Mouse (Mus musculus) CH12.LX (cell line): ENCODE results near the gene Ghrhr. TPM values are rescaled to one million over a fixed set of nuclear protein-coding genes. Genes with fewer than 3 reads are reported as not detected.

ENCODE experiments used
- DNase-seq: peaks from one replicate; pipeline ENCODE4 v3.0.0-alpha.2; 2013; ENCODE audit errors: extremely low read depth
- H3K27ac ChIP-seq: 2 replicates; pipeline ENCODE4 v1.5.1; 2012; ENCODE audit warnings: low read depth, mild to moderate bottlenecking, control low read depth, moderate library complexity; ENCODE audit not compliant: insufficient read depth
- H3K27me3 ChIP-seq: replicated peaks from 2 replicates; pipeline ENCODE3; 2012; ENCODE audit warnings: inconsistent platforms
- H3K36me3 ChIP-seq, 2 experiments: replicated peaks in 1 of 2; 2 replicates each; pipeline versions ENCODE3 to v1.6.1; 2012; ENCODE audit warnings: inconsistent platforms in 1 of 2, low read length in 1 of 2, mild to moderate bottlenecking in 1 of 2, mixed read lengths in 1 of 2, moderate library complexity in 1 of 2; ENCODE audit not compliant: control insufficient read depth in 1 of 2, insufficient read depth in 1 of 2
- H3K4me1 ChIP-seq, 2 experiments: 2 replicates each; pipeline ENCODE4 v1.6.1; 2012; ENCODE audit warnings: inconsistent platforms in 1 of 2, moderate library complexity in 1 of 2; ENCODE audit not compliant: insufficient read depth in 2 of 2, control insufficient read depth in 1 of 2
- H3K4me2 ChIP-seq: 2 replicates; pipeline ENCODE4 v1.6.1; 2012; ENCODE audit warnings: low read depth, mild to moderate bottlenecking, control low read depth; ENCODE audit not compliant: poor library complexity, insufficient read depth, severe bottlenecking
- H3K4me3 ChIP-seq, 3 experiments: fragments of 150-350 bp in 1 of 3; sonication (generic) in 1 of 3; replicated peaks in 1 of 3; 2 replicates each; pipeline versions ENCODE3 to v1.5.1; 2011 to 2012; ENCODE audit warnings: low read depth in 2 of 3, low read length in 2 of 3, mild to moderate bottlenecking in 2 of 3, moderate library complexity in 2 of 3, control low read depth in 1 of 3, improper control_type of control experiment in 1 of 3, inconsistent platforms in 1 of 3, mixed read lengths in 1 of 3; ENCODE audit not compliant: poor library complexity in 1 of 3
- H3K79me2 ChIP-seq: replicated peaks from 2 replicates; pipeline ENCODE4 v1.6.1; 2012; ENCODE audit warnings: mild to moderate bottlenecking, moderate library complexity; ENCODE audit not compliant: control insufficient read depth, poor library complexity, insufficient read depth, severe bottlenecking; ENCODE audit errors: extremely low read depth
- H3K9ac ChIP-seq: 2 replicates; pipeline ENCODE4 v1.6.1; 2012; ENCODE audit warnings: low read depth, mild to moderate bottlenecking, control low read depth, moderate library complexity; ENCODE audit not compliant: insufficient read depth
- H3K9me3 ChIP-seq: replicated peaks from 2 replicates; pipeline ENCODE3; 2012; ENCODE audit warnings: low read length, inconsistent platforms, mixed read lengths
- CHD1 ChIP-seq: IDR thresholded peaks from 2 replicates; pipeline ENCODE4 v1.6.1; 2012; ENCODE audit warnings: low read depth, low read length, improper control_type of control experiment, inconsistent platforms
- CHD2 ChIP-seq: IDR thresholded peaks from 2 replicates; pipeline ENCODE4 v1.6.1; 2011; ENCODE audit warnings: low read length, improper control_type of control experiment
- CTCF ChIP-seq, 2 experiments: IDR thresholded peaks in 1 of 2; conservative IDR thresholded peaks in 1 of 2; 2 replicates each; pipeline ENCODE4 v1.5.1; 2011 to 2012; ENCODE audit warnings: low read depth in 2 of 2, low read length in 2 of 2, improper control_type of control experiment in 1 of 2, inconsistent platforms in 1 of 2, mild to moderate bottlenecking in 1 of 2, moderate library complexity in 1 of 2
- ELF1 ChIP-seq: IDR thresholded peaks from 2 replicates; pipeline ENCODE4 v1.6.1; 2014; ENCODE audit warnings: low read depth, mild to moderate bottlenecking, inconsistent platforms, low read length, improper control_type of control experiment
- EP300 ChIP-seq: IDR thresholded peaks from 2 replicates; pipeline ENCODE4 v1.6.1; 2011; ENCODE audit warnings: low read length, improper control_type of control experiment
- IRF4 ChIP-seq: IDR thresholded peaks from 2 replicates; pipeline ENCODE4 v1.6.1; 2014; ENCODE audit warnings: low read depth, mild to moderate bottlenecking, inconsistent platforms, low read length, improper control_type of control experiment
- JUND ChIP-seq: conservative IDR thresholded peaks from 2 replicates; pipeline ENCODE4 v1.6.1; 2011; ENCODE audit warnings: low read depth, low read length, improper control_type of control experiment
- MAZ ChIP-seq: IDR thresholded peaks from 2 replicates; pipeline ENCODE4 v1.6.1; 2012; ENCODE audit warnings: low read depth, mild to moderate bottlenecking, inconsistent platforms, low read length, improper control_type of control experiment, moderate library complexity
- MXI1 ChIP-seq: IDR thresholded peaks from 2 replicates; pipeline ENCODE4 v1.6.1; 2011; ENCODE audit warnings: mild to moderate bottlenecking, low read depth, low read length, improper control_type of control experiment
- NELFE ChIP-seq: IDR thresholded peaks from 2 replicates; pipeline ENCODE4 v1.6.1; 2011; ENCODE audit warnings: low read depth, low read length, improper control_type of control experiment
- NRF1 ChIP-seq: IDR thresholded peaks from 2 replicates; pipeline ENCODE4 v1.6.1; 2014; ENCODE audit warnings: low read depth, mild to moderate bottlenecking, inconsistent platforms, low read length, improper control_type of control experiment, moderate library complexity
- PAX5 ChIP-seq: IDR thresholded peaks from 2 replicates; pipeline ENCODE4 v1.6.1; 2012; ENCODE audit warnings: low read length, inconsistent platforms, mixed read lengths
- POLR2A ChIP-seq: IDR thresholded peaks from 2 replicates; pipeline ENCODE4 v1.6.1; 2011; ENCODE audit warnings: low read depth, mild to moderate bottlenecking, improper control_type of control experiment, low read length
- POLR2AphosphoS2 ChIP-seq: IDR thresholded peaks from 2 replicates; pipeline ENCODE4 v1.6.1; 2011; ENCODE audit warnings: low read depth, low read length, improper control_type of control experiment
- RAD21 ChIP-seq: IDR thresholded peaks from 2 replicates; pipeline ENCODE4 v1.6.1; 2011; ENCODE audit warnings: low read depth, mild to moderate bottlenecking, low read length, improper control_type of control experiment, moderate library complexity
- SMC3 ChIP-seq: IDR thresholded peaks from 2 replicates; pipeline ENCODE4 v1.6.1; 2011; ENCODE audit warnings: low read depth, low read length, improper control_type of control experiment
- TCF12 ChIP-seq: IDR thresholded peaks from 2 replicates; pipeline ENCODE4 v1.6.1; 2014; ENCODE audit warnings: low read depth, mild to moderate bottlenecking, inconsistent platforms, low read length, improper control_type of control experiment
- USF1 ChIP-seq: IDR thresholded peaks from 2 replicates; pipeline ENCODE4 v1.6.1; 2014; ENCODE audit warnings: low read depth, mild to moderate bottlenecking, inconsistent platforms, low read length, improper control_type of control experiment
- USF2 ChIP-seq: conservative IDR thresholded peaks from 2 replicates; pipeline ENCODE4 v1.6.1; 2011; ENCODE audit warnings: low read depth, low read length, improper control_type of control experiment
- ZC3H11A ChIP-seq: IDR thresholded peaks from 2 replicates; pipeline ENCODE4 v1.6.1; 2012; ENCODE audit warnings: low read depth, mild to moderate bottlenecking, inconsistent platforms, low read length, improper control_type of control experiment
- ZNF384 ChIP-seq: IDR thresholded peaks from 2 replicates; pipeline ENCODE4 v1.6.1; 2012; ENCODE audit warnings: low read depth, low read length, improper control_type of control experiment, inconsistent platforms
- dilution Hi-C: fragments of 300-500 bp; cut with MboI; formaldehyde crosslinking; loops from 2 replicates; pipeline ENCODE4 v1.14.3; 2020; ENCODE audit warnings: low sequenced_read_pairs; ENCODE audit not compliant: extremely low pct_unique_long_range_greater_than_20kb, extremely low pct_ligation_motif_present
- in situ Hi-C: fragments of 300-500 bp; cut with MboI; formaldehyde crosslinking; loops from 3 replicates; pipeline ENCODE4 v1.14.3; 2019; ENCODE audit warnings: low sequenced_read_pairs, low pct_ligation_motif_present, low pct_unique_long_range_greater_than_20kb, mixed read lengths
- polyA plus RNA-seq: library from polyadenylated mRNA; unstranded; fragments of >175 nt; gene quantifications from 2 replicates; pipeline ENCODE4 v1.2.1, GENCODE M21; 2012; ENCODE audit warnings: low read depth; ENCODE audit not compliant: insufficient read length
- total RNA-seq, 2 experiments: library from RNA; depleted of rRNA; stranded (reverse); fragments of 300-350 nt in 1 of 2; fragments of >200 nt in 1 of 2; gene quantifications; 2 replicates each; pipeline ENCODE4 v1.2.3; 2012 to 2014

The Ghrhr gene
- total and polyA plus RNA-seq, 3 experiments: not detected

DNA sequence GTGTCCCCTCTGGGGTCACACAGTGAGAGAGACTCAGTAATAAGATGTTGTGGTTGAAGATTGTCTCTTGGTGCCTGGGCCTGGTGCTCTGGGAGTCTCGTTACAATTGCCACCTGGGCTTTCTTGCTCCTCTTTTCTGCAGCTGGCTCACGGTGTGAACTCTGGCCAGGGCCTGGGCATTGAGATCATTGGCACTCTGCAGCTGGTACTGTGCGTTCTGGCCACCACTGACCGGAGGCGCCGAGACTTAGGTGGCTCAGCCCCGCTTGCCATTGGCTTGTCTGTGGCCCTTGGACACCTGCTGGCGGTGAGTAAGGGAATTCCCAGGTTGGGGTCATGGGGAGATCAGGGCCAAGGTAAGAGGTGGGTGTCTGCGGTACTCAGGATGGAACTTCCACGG lies 30.8 kb upstream of the Ghrhr start:
- no peak for DNase-seq
- dilution Hi-C loops: no loop called here
- no peak for TF ChIP-seq CHD2
- TF ChIP-seq MAZ: no peak
- TF ChIP-seq IRF4: no peak
- TF ChIP-seq NELFE: no peak
- TF ChIP-seq ZC3H11A: no peak
- no peak for TF ChIP-seq CHD1
- no peak for TF ChIP-seq ELF1
- Histone ChIP-seq H3K4me1 (no peaks in the 10 kb centered on the region), H3K27me3 (peaks cover 95% of the 10 kb centered on the region), H3K27ac (no peak overlapping the region), H3K36me3 (no peaks in the 10 kb centered on the region), H3K4me2 (no peak overlapping the region), H3K9ac (no peak overlapping the region), H3K9me3 (peaks cover 5% of the 10 kb centered on the region), H3K4me3 (no peak overlapping the region), H3K79me2 (no peaks in the 10 kb centered on the region)
- in situ Hi-C loops: no loop called here

DNA sequence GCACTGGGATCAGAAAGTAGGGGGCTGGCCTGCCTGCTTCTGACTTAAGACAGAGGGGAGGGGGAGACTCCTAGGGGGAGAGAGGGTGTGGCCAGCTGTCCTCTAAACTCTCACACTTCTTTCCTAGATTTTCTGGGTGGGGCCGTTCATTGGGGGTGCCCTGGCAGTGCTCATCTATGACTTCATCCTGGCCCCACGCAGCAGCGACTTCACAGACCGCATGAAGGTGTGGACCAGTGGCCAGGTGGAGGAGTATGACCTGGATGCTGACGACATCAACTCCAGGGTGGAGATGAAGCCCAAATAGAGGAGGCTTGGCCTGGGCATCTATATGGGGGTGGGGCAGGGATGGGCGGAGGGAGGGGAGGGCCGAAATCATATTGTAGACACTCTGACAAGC lies 29.6 kb upstream of the Ghrhr start:
- H3K4me3 ChIP-seq: no peak overlapping the region
- dilution Hi-C loops: no loop called here
- H3K4me2 ChIP-seq: no peak overlapping the region
- TF ChIP-seq ZNF384: no peak
- TF ChIP-seq USF1: no peak
- no peak for TF ChIP-seq NRF1
- no peak for TF ChIP-seq EP300
- no peak for TF ChIP-seq MXI1
- TF ChIP-seq RAD21: no peak
- TF ChIP-seq IRF4: no peak
- TF ChIP-seq ZC3H11A: no peak
- no peak for TF ChIP-seq POLR2AphosphoS2
- no peak for TF ChIP-seq ELF1
- no peak for TF ChIP-seq USF2
- no peak for TF ChIP-seq TCF12
- no peak for TF ChIP-seq CTCF (conservative IDR thresholded peaks at IDR 0.05 in 1 of 2, IDR thresholded peaks at IDR 0.05 in 1 of 2; ENCODE audit: low read depth in 2 of 2, low read length in 2 of 2)
- TF ChIP-seq JUND: no peak
- no peak for TF ChIP-seq POLR2A
- TF ChIP-seq SMC3: no peak
- TF ChIP-seq PAX5: no peak
- peaks cover 5% of the 10 kb centered on the region for H3K9me3 ChIP-seq
- DNase-seq: no peak
- H3K36me3 ChIP-seq: no peaks in the 10 kb centered on the region
- peaks cover 92% of the 10 kb centered on the region for H3K27me3 ChIP-seq
- no peaks in the 10 kb centered on the region for H3K79me2 ChIP-seq
- in situ Hi-C loops: no loop called here
- H3K27ac ChIP-seq: no peak overlapping the region
- no peaks in the 10 kb centered on the region for H3K4me1 ChIP-seq
- H3K9ac ChIP-seq: no peak overlapping the region
